Comparison of ENCODE assay signal across 8 mouse cellular contexts in the genomic region with DNA sequence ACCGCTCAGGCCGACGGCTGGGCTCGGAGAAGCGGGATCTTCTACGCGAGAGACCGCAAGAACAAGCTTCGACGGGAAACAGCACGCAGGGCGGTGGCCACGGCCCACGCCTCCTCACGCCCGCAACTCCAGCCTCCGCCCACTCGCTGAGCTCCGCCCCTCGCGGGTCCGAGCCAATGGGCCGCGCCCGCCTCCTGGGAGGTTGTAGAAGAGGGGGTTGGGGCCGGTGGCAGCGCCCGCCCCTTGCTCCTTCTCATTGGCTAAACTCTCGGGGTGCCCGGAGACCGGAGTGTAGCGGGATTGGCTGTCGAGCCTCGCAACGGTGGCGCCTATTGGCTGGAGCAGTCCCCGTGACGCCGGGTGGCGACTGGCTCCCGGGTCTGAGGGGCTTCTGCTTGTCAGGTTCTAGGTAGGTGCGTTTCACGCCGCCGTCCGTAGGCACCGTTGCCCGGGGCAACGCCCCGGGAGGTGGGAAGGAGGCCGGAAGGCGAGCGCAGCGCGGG. TPM values are rescaled to one million over a fixed set of nuclear protein-coding genes. Genes with fewer than 3 reads are reported as not detected.
A peak's percentile ranks its signal among the peaks of the same experiment; 100 is the strongest.
DNase-seq lines count a peak whose midpoint lies in the region; ATAC-seq lines count a peak whose summit lies in the region.

A gene (minus strand): TSS at position 145 of the 503 bp plus-strand sequence.

- peak; percentile 97 for ATAC-seq in common myeloid progenitor, adult 5-6 weeks (replicated peaks; ENCODE audit: low read depth, poor library complexity, severe bottlenecking)
- ATAC-seq in megakaryocyte progenitor cell, adult 5-6 weeks (replicated peaks; ENCODE audit: poor library complexity) = peak; percentile 96

- DNase-seq in ZHBTc4 (ENCODE audit: low read depth, low spot score) = peak; percentile 99
- DNase-seq in gastrocnemius, adult 8-10 months (ENCODE audit: low spot score in 2 of 2) = peak; percentile 98
- peak; percentile 78 for DNase-seq in induced T-regulatory cell, adult 2 months (ENCODE audit: low read depth)
- peak; percentile 97 to 99 for DNase-seq in left cerebral cortex, adult 9 months (ENCODE audit: low spot score in 2 of 2)
- DNase-seq in right cerebral cortex, postnatal 14 days = peak; percentile 99
- peak; percentile 98 to 99 for DNase-seq in urinary bladder, postnatal 36 days (ENCODE audit: low spot score in 2 of 2)

RNA-seq across cellular contexts. Expression of the gene that starts here (rescaled TPM):
- total RNA-seq in common myeloid progenitor, adult 5-6 weeks (2017) = not detected in 2 replicates
- not detected for total RNA-seq in gastrocnemius, adult 8-10 months (2022)
- total RNA-seq in megakaryocyte progenitor cell, adult 5-6 weeks (2015) = not detected in 2 replicates
- not detected in 2 replicates for total RNA-seq in megakaryocyte progenitor cell, adult 5-6 weeks (2017)

Comparison
In these comparisons a context has a peak if more than half of its experiments do, and no peak if none do; other contexts are left out.
1. Peak in every context shown above with its lines: DNase-seq and ATAC-seq.
2. Peak in ATAC-seq in common myeloid progenitor, adult 5-6 weeks; RNA of the gene not detected or under 1 TPM.
3. Peak in DNase-seq in gastrocnemius, adult 8-10 months; RNA of the gene not detected or under 1 TPM.
4. Peak in ATAC-seq in megakaryocyte progenitor cell, adult 5-6 weeks; RNA of the gene not detected or under 1 TPM.